In the genomic region with DNA sequence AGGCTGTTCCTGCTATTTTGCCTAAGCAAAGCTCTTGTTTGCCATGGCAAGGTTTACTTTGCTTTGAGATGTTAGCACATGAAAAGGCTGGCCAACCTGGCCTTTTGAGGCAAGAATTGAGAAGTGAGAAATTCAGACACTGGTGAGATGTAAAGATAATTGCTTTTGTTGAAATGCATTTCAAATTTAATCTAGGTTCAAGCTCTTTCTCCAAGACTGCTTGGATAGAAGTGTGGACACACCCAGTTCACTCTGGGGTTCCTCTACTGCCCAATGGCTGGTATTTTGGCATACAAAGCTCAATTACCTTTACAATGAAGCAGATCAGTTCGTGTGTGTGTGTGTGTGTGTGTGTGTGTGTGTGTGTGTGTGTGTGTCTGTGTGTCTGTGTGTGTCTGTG, we compare ENCODE assay signal across 26 mouse cellular contexts.
"Had no signal": no experiment of that assay in that cellular context is flagged by ENCODE, and none has a peak within 500 bp of the region (broad histone marks: within the 10 kb centered on the region; RNA-seq: fewer than 3 reads in every experiment).

No protein-coding gene starts in this region.

- H3K9me3 ChIP-seq: embryonic facial prominence, embryonic 10.5 days; embryonic facial prominence, embryonic 12.5 days; embryonic facial prominence, embryonic 13.5 days; embryonic facial prominence, embryonic 15.5 days; forebrain, embryonic 10.5 days; forebrain, embryonic 12.5 days; forebrain, embryonic 13.5 days; forebrain, embryonic 15.5 days; heart, embryonic 10.5 days had no signal

- H3K4me3 ChIP-seq: embryonic facial prominence, embryonic 10.5 days; embryonic facial prominence, embryonic 12.5 days; embryonic facial prominence, embryonic 13.5 days; embryonic facial prominence, embryonic 15.5 days; erythroblast, embryonic 14.5 days; forebrain, embryonic 10.5 days; forebrain, embryonic 12.5 days; forebrain, embryonic 13.5 days; forebrain, embryonic 15.5 days; gastrocnemius, adult 2 months; heart, adult 2 months; heart, embryonic 10.5 days had no signal

- ATAC-seq: forebrain, embryonic 13.5 days; forebrain, embryonic 14.5 days; forebrain, embryonic 15.5 days; forebrain, embryonic 16.5 days; forebrain, postnatal 0 days had no signal

- DNase-seq: cerebellum, postnatal 10 days; cerebellum, postnatal 14 days; cerebellum, postnatal 25 days; cerebellum, postnatal 36 days; embryo, embryonic 11 days; forebrain, postnatal 0 days; gastrocnemius, adult 2 months; gastrocnemius, postnatal 10 days; gastrocnemius, postnatal 14 days; gastrocnemius, postnatal 25 days; gastrocnemius, postnatal 36 days; heart, adult 11 months; heart, adult 18-20 months; heart, adult 2 months had no signal

- H3K4me1 ChIP-seq: embryonic facial prominence, embryonic 10.5 days; embryonic facial prominence, embryonic 12.5 days; embryonic facial prominence, embryonic 13.5 days; embryonic facial prominence, embryonic 15.5 days; forebrain, embryonic 10.5 days; forebrain, embryonic 12.5 days; forebrain, embryonic 13.5 days; forebrain, embryonic 15.5 days; heart, embryonic 10.5 days had no signal

- H3K36me3 ChIP-seq: embryonic facial prominence, embryonic 10.5 days; embryonic facial prominence, embryonic 12.5 days; embryonic facial prominence, embryonic 13.5 days; embryonic facial prominence, embryonic 15.5 days; forebrain, embryonic 10.5 days; forebrain, embryonic 12.5 days; forebrain, embryonic 15.5 days; heart, embryonic 10.5 days had no signal

- H3K9ac ChIP-seq: embryonic facial prominence, embryonic 12.5 days; embryonic facial prominence, embryonic 13.5 days; embryonic facial prominence, embryonic 15.5 days; forebrain, embryonic 12.5 days; forebrain, embryonic 13.5 days; forebrain, embryonic 15.5 days; forebrain, postnatal 0 days had no signal

- H3K27ac ChIP-seq: embryonic facial prominence, embryonic 10.5 days; embryonic facial prominence, embryonic 12.5 days; embryonic facial prominence, embryonic 13.5 days; embryonic facial prominence, embryonic 15.5 days; forebrain, embryonic 10.5 days; forebrain, embryonic 12.5 days; forebrain, embryonic 13.5 days; forebrain, embryonic 15.5 days; gastrocnemius, adult 2 months; heart, adult 2 months; heart, embryonic 10.5 days had no signal
